Mouse (Mus musculus) megakaryocyte, embryonic 14.5 days (primary cell): ENCODE results near the gene Rps6kl1. TPM values are rescaled to one million over a fixed set of nuclear protein-coding genes. Genes with fewer than 3 reads are reported as not detected.

Source experiments
- H3K27me3 ChIP-seq: replicated peaks from 2 replicates; pipeline ENCODE3; 2012; ENCODE audit warnings: inconsistent platforms
- H3K36me3 ChIP-seq: replicated peaks from 2 replicates; pipeline ENCODE3; 2012; ENCODE audit warnings: low read length, inconsistent platforms, mixed read lengths
- H3K4me1 ChIP-seq: 2 replicates; pipeline ENCODE4 v1.6.1; 2012; ENCODE audit warnings: inconsistent platforms
- H3K4me3 ChIP-seq: replicated peaks from 2 replicates; pipeline ENCODE3; 2012; ENCODE audit warnings: moderate library complexity, mild to moderate bottlenecking, inconsistent platforms
- H3K9me3 ChIP-seq: 2 replicates; pipeline ENCODE4 v1.6.1; 2012; ENCODE audit warnings: inconsistent platforms
- FLI1 ChIP-seq: IDR thresholded peaks from 2 replicates; pipeline ENCODE4 v1.6.1; 2012; ENCODE audit warnings: low read length, inconsistent platforms, mixed read lengths
- GATA1 ChIP-seq: IDR thresholded peaks from 3 replicates; pipeline ENCODE4 v1.6.1; 2012; ENCODE audit warnings: mixed read lengths, low read length, inconsistent platforms, borderline replicate concordance
- polyA plus RNA-seq: library from polyadenylated mRNA; stranded (reverse); fragments of >175 nt; gene quantifications from 2 replicates; pipeline ENCODE4 v1.2.3, GENCODE M21; 2012; ENCODE audit warnings: low replicate concordance; ENCODE audit not compliant: insufficient read depth

Gene Rps6kl1
- polyA plus RNA-seq, 1 experiment = 0.68 TPM

DNA sequence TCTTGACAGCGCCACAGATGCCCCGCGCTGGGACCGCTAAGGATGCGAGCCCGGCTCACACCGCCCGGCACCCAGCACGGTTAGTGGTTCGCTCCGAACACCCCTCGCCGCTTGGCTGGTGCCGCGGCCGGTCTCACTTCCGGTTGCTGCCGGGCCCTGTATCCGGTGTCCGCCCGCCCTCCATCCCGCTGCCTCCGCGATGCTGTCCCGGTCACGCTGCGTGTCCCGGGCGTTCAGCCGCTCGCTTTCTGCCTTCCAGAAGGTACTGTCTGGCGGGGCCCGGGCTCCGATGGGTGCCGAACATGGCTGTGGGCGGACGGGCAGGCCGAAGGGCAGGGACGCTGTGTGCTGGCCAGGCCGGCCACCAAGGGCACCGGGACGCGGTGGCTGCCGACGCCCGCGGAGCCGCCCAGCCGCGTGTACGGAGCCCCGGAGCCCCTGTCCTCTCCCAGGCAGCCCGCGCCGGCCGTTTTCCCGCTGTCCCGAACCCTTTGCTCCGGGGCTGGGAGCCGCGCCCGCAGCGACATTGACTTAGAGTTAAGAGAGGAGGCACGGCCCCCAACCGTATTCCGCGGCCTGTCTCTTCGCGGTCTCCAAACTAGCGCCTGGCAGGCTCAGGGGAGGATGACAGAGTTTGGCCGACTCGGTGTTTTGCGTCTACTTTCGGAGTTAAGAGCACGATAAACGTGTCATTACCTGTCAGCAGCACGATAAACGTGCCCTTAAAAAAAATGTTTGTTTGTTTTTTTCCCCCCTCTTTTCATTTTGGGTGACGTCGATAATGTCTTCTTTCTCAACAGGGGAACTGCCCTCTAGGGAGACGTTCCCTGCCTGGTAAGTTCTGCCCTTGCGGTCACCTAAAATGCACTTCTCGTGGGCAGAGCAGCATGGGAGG lies 40.1 kb downstream of the Rps6kl1 start, which contains the start of the genes Prox2 and Dlst:
TSS of gene Prox2 (minus strand) at position 62 of the 895 bp plus-strand sequence.
TSS of gene Dlst (plus strand) at position 136 of the 895 bp plus-strand sequence.
- H3K27me3 ChIP-seq = no peaks in the 10 kb centered on the region
- no peaks in the 10 kb centered on the region for H3K9me3 ChIP-seq
- TF ChIP-seq FLI1 (peak; percentile 87; the same call in 1 of the 2 replicates), GATA1 (no peak)
- peaks cover 23% of the 10 kb centered on the region for H3K36me3 ChIP-seq
- peak within 1 kb of the TSS; percentile 98 for H3K4me3 ChIP-seq
- H3K4me1 ChIP-seq = peaks cover 66% of the 10 kb centered on the region

DNA sequence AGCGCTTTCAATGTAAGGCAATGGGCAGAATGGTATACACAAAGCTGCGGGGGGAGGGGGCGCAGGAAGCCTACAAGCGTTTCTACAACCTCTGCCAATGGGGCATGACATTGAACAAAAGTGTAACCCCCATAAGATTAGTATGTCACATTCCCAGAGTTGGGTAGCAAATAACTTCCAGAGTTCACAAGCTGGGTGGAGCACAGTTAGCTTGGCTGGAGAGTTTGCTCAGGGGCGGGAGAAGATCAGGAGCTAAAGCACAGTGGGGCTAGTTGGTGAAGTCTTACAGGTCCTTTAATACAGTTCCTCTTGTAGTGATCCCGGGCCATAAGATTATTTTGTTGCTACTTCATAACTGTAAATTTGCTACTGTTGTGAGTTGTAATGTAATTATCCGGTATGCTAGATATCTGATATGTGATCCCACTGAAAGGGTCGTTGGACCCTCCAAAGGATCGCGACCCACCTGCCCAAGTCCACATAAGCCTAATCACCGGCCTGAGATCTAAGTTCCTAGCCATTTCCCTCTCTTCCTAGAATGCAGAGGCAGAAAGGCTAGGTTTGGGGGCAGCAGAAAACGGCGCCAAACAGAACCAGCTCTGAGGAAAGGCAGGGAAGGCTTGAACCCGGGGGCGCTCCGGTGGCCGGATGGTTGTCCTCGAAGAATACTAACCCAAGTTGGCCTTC lies 40.9 kb downstream of the Rps6kl1 start:
- peak overlapping the region; percentile 98 for H3K4me3 ChIP-seq
- no peaks in the 10 kb centered on the region for H3K27me3 ChIP-seq
- H3K9me3 ChIP-seq = no peaks in the 10 kb centered on the region
- no peak for TF ChIP-seq FLI1
- TF ChIP-seq GATA1 = no peak
- peaks cover 68% of the 10 kb centered on the region for H3K4me1 ChIP-seq
- H3K36me3 ChIP-seq = peaks cover 15% of the 10 kb centered on the region

DNA sequence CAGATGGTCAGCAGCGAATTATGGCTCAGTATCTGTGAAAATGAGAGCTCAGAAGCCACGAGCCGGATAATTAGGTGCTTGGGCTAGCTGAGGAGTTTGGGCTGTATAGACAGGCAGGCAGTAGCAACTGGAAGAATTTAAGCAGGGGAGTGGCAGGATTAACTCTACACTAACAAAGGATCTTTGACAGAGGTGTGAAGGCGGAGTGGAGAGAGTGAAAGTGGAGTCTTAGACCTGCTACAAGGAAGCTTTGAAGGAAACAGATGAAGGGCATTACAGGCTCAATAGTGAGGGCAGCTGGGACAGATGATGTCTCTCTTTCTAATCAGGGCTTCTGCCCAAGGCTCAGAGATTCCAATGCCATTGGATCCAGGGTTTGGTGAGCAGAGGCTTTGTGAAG lies 41.6 kb downstream of the Rps6kl1 start:
- H3K27me3 ChIP-seq = peaks cover 4% of the 10 kb centered on the region
- H3K36me3 ChIP-seq = peaks cover 11% of the 10 kb centered on the region
- H3K9me3 ChIP-seq = no peaks in the 10 kb centered on the region
- H3K4me1 ChIP-seq = peaks cover 62% of the 10 kb centered on the region
- peak overlapping the region; percentile 2 for H3K4me3 ChIP-seq
- no peak for TF ChIP-seq GATA1
- no peak for TF ChIP-seq FLI1

DNA sequence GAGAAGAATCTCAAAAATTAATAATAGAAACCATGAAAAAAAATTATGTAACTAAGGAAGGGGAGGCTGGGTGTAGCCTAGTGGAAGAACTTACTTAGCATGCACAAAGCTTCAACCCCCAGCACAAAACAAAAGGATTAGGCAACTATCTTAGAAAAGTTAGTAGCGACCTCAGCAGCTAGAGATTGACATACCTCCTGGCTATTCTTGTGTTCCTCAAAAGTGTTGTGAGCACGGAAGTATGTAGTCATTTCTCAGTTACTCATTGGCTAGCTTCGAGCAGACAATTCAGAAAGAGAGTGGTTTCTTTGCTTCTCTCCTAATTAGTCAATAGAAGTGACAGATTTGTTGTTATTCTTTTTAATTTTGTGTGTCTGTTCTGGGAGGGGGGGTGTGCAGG lies 42.4 kb downstream of the Rps6kl1 start:
- Histone ChIP-seq H3K27me3 (peaks cover 7% of the 10 kb centered on the region), H3K9me3 (no peaks in the 10 kb centered on the region), H3K36me3 (peaks cover 11% of the 10 kb centered on the region), H3K4me3 (no peak overlapping the region), H3K4me1 (peaks cover 54% of the 10 kb centered on the region)
- no peak for TF ChIP-seq GATA1
- TF ChIP-seq FLI1 = no peak

DNA sequence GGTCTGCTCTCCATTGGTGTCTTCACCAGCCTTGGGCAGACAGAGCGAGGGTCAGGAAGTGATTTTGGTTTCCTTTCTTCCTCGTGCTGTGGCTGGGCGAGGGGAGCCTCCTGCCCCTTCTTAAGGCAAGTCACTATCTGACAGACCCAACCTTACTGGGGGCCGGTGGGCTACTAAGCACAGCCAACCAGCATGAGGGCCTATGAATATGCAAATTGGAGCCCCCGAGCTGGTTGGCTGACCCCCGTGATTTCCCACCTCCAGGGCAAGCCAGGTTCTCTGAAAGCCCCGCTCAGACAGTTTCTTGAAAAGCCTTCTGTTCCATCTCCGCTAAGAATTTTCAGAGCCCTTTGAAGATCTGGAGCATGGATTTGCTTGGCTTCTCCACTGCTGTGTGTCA lies 44.8 kb downstream of the Rps6kl1 start:
- peaks cover 3% of the 10 kb centered on the region for H3K36me3 ChIP-seq
- peaks cover 30% of the 10 kb centered on the region for H3K4me1 ChIP-seq
- peak overlapping the region; percentile 75 for H3K4me3 ChIP-seq
- TF ChIP-seq FLI1 (no peak), GATA1 (no peak)
- H3K27me3 ChIP-seq = peaks cover 7% of the 10 kb centered on the region
- H3K9me3 ChIP-seq = no peaks in the 10 kb centered on the region

GRCm38 (mm10) chr12:85104789-85105188 lies 46.3 kb downstream of the Rps6kl1 start:
- no peak for TF ChIP-seq FLI1
- no peak for TF ChIP-seq GATA1

DNA sequence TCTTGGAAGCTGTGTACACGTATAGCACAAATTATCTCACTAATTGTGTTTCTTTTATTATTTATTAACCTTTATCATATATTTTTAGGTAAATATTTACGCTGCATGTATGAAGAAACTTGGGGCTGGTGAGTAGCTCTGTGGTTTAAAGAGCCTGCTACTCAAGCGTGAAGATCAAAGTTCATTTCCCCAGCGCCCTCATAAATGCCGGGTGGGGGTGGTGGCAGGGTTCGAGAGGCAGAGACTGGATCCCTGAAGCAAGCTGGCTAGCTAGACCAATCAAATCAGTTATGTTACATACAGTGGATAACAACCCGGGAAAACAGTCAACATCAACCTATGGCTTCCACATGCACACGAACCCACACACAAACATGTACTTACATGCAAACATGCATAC lies 48.0 kb downstream of the Rps6kl1 start:
- Histone ChIP-seq H3K36me3 (peaks cover 3% of the 10 kb centered on the region), H3K4me1 (peaks cover 13% of the 10 kb centered on the region), H3K27me3 (peaks cover 7% of the 10 kb centered on the region), H3K9me3 (no peaks in the 10 kb centered on the region), H3K4me3 (no peak overlapping the region)
- TF ChIP-seq GATA1 = no peak
- no peak for TF ChIP-seq FLI1

More at GRCm38 (mm10) chr12:85104789-85105188, 46.3 kb downstream of the Rps6kl1 start:
- peaks cover 3% of the 10 kb centered on the region for H3K36me3 ChIP-seq
- H3K4me3 ChIP-seq = no peak overlapping the region
- H3K4me1 ChIP-seq = peaks cover 23% of the 10 kb centered on the region
- peaks cover 7% of the 10 kb centered on the region for H3K27me3 ChIP-seq
- no peaks in the 10 kb centered on the region for H3K9me3 ChIP-seq

- Histone ChIP-seq H3K36me3 (peaks cover 3% of the 10 kb centered on the region), H3K4me3 (no peak overlapping the region), H3K4me1 (peaks cover 11% of the 10 kb centered on the region), H3K9me3 (no peaks in the 10 kb centered on the region), H3K27me3 (peaks cover 7% of the 10 kb centered on the region)
- TF ChIP-seq FLI1 (no peak), GATA1 (no peak)
These were observed 49.5 kb downstream of the Rps6kl1 start for GRCm38 (mm10) chr12:85101521-85102106.

- TF ChIP-seq FLI1 = no peak
- no peak for TF ChIP-seq GATA1
These were observed 50.1 kb downstream of the Rps6kl1 start for GRCm38 (mm10) chr12:85101001-85101400.

More at GRCm38 (mm10) chr12:85101001-85101400, 50.1 kb downstream of the Rps6kl1 start:
- Histone ChIP-seq H3K9me3 (no peaks in the 10 kb centered on the region), H3K36me3 (peaks cover 3% of the 10 kb centered on the region), H3K4me1 (peaks cover 5% of the 10 kb centered on the region), H3K4me3 (no peak overlapping the region), H3K27me3 (peaks cover 7% of the 10 kb centered on the region)
